Mouse (Mus musculus) CH12.LX (cell line): ENCODE results near the gene Sec14l1. TPM values are rescaled to one million over a fixed set of nuclear protein-coding genes. Genes with fewer than 3 reads are reported as not detected.

Experiments used
- DNase-seq: peaks from one replicate; pipeline ENCODE4 v3.0.0-alpha.2; 2013; ENCODE audit errors: extremely low read depth
- H3K27ac ChIP-seq: 2 replicates; pipeline ENCODE4 v1.5.1; 2012; ENCODE audit warnings: low read depth, mild to moderate bottlenecking, control low read depth, moderate library complexity; ENCODE audit not compliant: insufficient read depth
- H3K27me3 ChIP-seq: replicated peaks from 2 replicates; pipeline ENCODE3; 2012; ENCODE audit warnings: inconsistent platforms
- H3K36me3 ChIP-seq, 2 experiments: replicated peaks in 1 of 2; 2 replicates each; pipeline versions ENCODE3 to v1.6.1; 2012; ENCODE audit warnings: inconsistent platforms in 1 of 2, low read length in 1 of 2, mild to moderate bottlenecking in 1 of 2, mixed read lengths in 1 of 2, moderate library complexity in 1 of 2; ENCODE audit not compliant: control insufficient read depth in 1 of 2, insufficient read depth in 1 of 2
- H3K4me1 ChIP-seq, 2 experiments: 2 replicates each; pipeline ENCODE4 v1.6.1; 2012; ENCODE audit warnings: inconsistent platforms in 1 of 2, moderate library complexity in 1 of 2; ENCODE audit not compliant: insufficient read depth in 2 of 2, control insufficient read depth in 1 of 2
- H3K4me2 ChIP-seq: 2 replicates; pipeline ENCODE4 v1.6.1; 2012; ENCODE audit warnings: low read depth, mild to moderate bottlenecking, control low read depth; ENCODE audit not compliant: poor library complexity, insufficient read depth, severe bottlenecking
- H3K4me3 ChIP-seq, 3 experiments: fragments of 150-350 bp in 1 of 3; sonication (generic) in 1 of 3; replicated peaks in 1 of 3; 2 replicates each; pipeline versions ENCODE3 to v1.5.1; 2011 to 2012; ENCODE audit warnings: low read depth in 2 of 3, low read length in 2 of 3, mild to moderate bottlenecking in 2 of 3, moderate library complexity in 2 of 3, control low read depth in 1 of 3, improper control_type of control experiment in 1 of 3, inconsistent platforms in 1 of 3, mixed read lengths in 1 of 3; ENCODE audit not compliant: poor library complexity in 1 of 3
- H3K79me2 ChIP-seq: replicated peaks from 2 replicates; pipeline ENCODE4 v1.6.1; 2012; ENCODE audit warnings: mild to moderate bottlenecking, moderate library complexity; ENCODE audit not compliant: control insufficient read depth, poor library complexity, insufficient read depth, severe bottlenecking; ENCODE audit errors: extremely low read depth
- H3K9ac ChIP-seq: 2 replicates; pipeline ENCODE4 v1.6.1; 2012; ENCODE audit warnings: low read depth, mild to moderate bottlenecking, control low read depth, moderate library complexity; ENCODE audit not compliant: insufficient read depth
- H3K9me3 ChIP-seq: replicated peaks from 2 replicates; pipeline ENCODE3; 2012; ENCODE audit warnings: low read length, inconsistent platforms, mixed read lengths
- BHLHE40 ChIP-seq: IDR thresholded peaks from 2 replicates; pipeline ENCODE4 v1.6.1; 2011; ENCODE audit warnings: mild to moderate bottlenecking, low read depth, low read length, improper control_type of control experiment
- CHD1 ChIP-seq: IDR thresholded peaks from 2 replicates; pipeline ENCODE4 v1.6.1; 2012; ENCODE audit warnings: low read depth, low read length, improper control_type of control experiment, inconsistent platforms
- CHD2 ChIP-seq: IDR thresholded peaks from 2 replicates; pipeline ENCODE4 v1.6.1; 2011; ENCODE audit warnings: low read length, improper control_type of control experiment
- CTCF ChIP-seq, 2 experiments: IDR thresholded peaks in 1 of 2; conservative IDR thresholded peaks in 1 of 2; 2 replicates each; pipeline ENCODE4 v1.5.1; 2011 to 2012; ENCODE audit warnings: low read depth in 2 of 2, low read length in 2 of 2, improper control_type of control experiment in 1 of 2, inconsistent platforms in 1 of 2, mild to moderate bottlenecking in 1 of 2, moderate library complexity in 1 of 2
- EP300 ChIP-seq: IDR thresholded peaks from 2 replicates; pipeline ENCODE4 v1.6.1; 2011; ENCODE audit warnings: low read length, improper control_type of control experiment
- ETS1 ChIP-seq: conservative IDR thresholded peaks from 2 replicates; pipeline ENCODE4 v1.6.1; 2012; ENCODE audit warnings: low read depth, mild to moderate bottlenecking, inconsistent platforms, low read length, improper control_type of control experiment, moderate library complexity
- GABPA ChIP-seq: IDR thresholded peaks from 2 replicates; pipeline ENCODE4 v1.6.1; 2012; ENCODE audit warnings: low read depth, low read length, improper control_type of control experiment, inconsistent platforms; ENCODE audit not compliant: insufficient replicate concordance
- HCFC1 ChIP-seq: IDR thresholded peaks from 2 replicates; pipeline ENCODE4 v1.6.1; 2012; ENCODE audit warnings: low read depth, mild to moderate bottlenecking, inconsistent platforms, low read length, improper control_type of control experiment
- IRF4 ChIP-seq: IDR thresholded peaks from 2 replicates; pipeline ENCODE4 v1.6.1; 2014; ENCODE audit warnings: low read depth, mild to moderate bottlenecking, inconsistent platforms, low read length, improper control_type of control experiment
- JUN ChIP-seq: IDR thresholded peaks from 2 replicates; pipeline ENCODE4 v1.6.1; 2011; ENCODE audit warnings: low read depth, mild to moderate bottlenecking, low read length, improper control_type of control experiment, moderate library complexity; ENCODE audit not compliant: insufficient read depth
- MAFK ChIP-seq: IDR thresholded peaks from 2 replicates; pipeline ENCODE4 v1.6.1; 2011; ENCODE audit warnings: low read length, improper control_type of control experiment; ENCODE audit not compliant: insufficient replicate concordance
- MAX ChIP-seq: IDR thresholded peaks from 2 replicates; pipeline ENCODE4 v1.6.1; 2011; ENCODE audit warnings: low read length, improper control_type of control experiment
- MXI1 ChIP-seq: IDR thresholded peaks from 2 replicates; pipeline ENCODE4 v1.6.1; 2011; ENCODE audit warnings: mild to moderate bottlenecking, low read depth, low read length, improper control_type of control experiment
- MYC ChIP-seq: IDR thresholded peaks from 2 replicates; pipeline ENCODE4 v1.6.1; 2011; ENCODE audit warnings: low read depth, mild to moderate bottlenecking, improper control_type of control experiment, low read length
- NELFE ChIP-seq: IDR thresholded peaks from 2 replicates; pipeline ENCODE4 v1.6.1; 2011; ENCODE audit warnings: low read depth, low read length, improper control_type of control experiment
- PAX5 ChIP-seq: IDR thresholded peaks from 2 replicates; pipeline ENCODE4 v1.6.1; 2012; ENCODE audit warnings: low read length, inconsistent platforms, mixed read lengths
- POLR2A ChIP-seq: IDR thresholded peaks from 2 replicates; pipeline ENCODE4 v1.6.1; 2011; ENCODE audit warnings: low read depth, mild to moderate bottlenecking, improper control_type of control experiment, low read length
- POLR2AphosphoS2 ChIP-seq: IDR thresholded peaks from 2 replicates; pipeline ENCODE4 v1.6.1; 2011; ENCODE audit warnings: low read depth, low read length, improper control_type of control experiment
- SMC3 ChIP-seq: IDR thresholded peaks from 2 replicates; pipeline ENCODE4 v1.6.1; 2011; ENCODE audit warnings: low read depth, low read length, improper control_type of control experiment
- TCF12 ChIP-seq: IDR thresholded peaks from 2 replicates; pipeline ENCODE4 v1.6.1; 2014; ENCODE audit warnings: low read depth, mild to moderate bottlenecking, inconsistent platforms, low read length, improper control_type of control experiment
- USF1 ChIP-seq: IDR thresholded peaks from 2 replicates; pipeline ENCODE4 v1.6.1; 2014; ENCODE audit warnings: low read depth, mild to moderate bottlenecking, inconsistent platforms, low read length, improper control_type of control experiment
- USF2 ChIP-seq: conservative IDR thresholded peaks from 2 replicates; pipeline ENCODE4 v1.6.1; 2011; ENCODE audit warnings: low read depth, low read length, improper control_type of control experiment
- ZC3H11A ChIP-seq: IDR thresholded peaks from 2 replicates; pipeline ENCODE4 v1.6.1; 2012; ENCODE audit warnings: low read depth, mild to moderate bottlenecking, inconsistent platforms, low read length, improper control_type of control experiment
- ZMIZ1 ChIP-seq: IDR thresholded peaks from 2 replicates; pipeline ENCODE4 v1.6.1; 2012; ENCODE audit warnings: low read depth, mild to moderate bottlenecking, inconsistent platforms, low read length, improper control_type of control experiment
- ZNF384 ChIP-seq: IDR thresholded peaks from 2 replicates; pipeline ENCODE4 v1.6.1; 2012; ENCODE audit warnings: low read depth, low read length, improper control_type of control experiment, inconsistent platforms
- dilution Hi-C: fragments of 300-500 bp; cut with MboI; formaldehyde crosslinking; loops from 2 replicates; pipeline ENCODE4 v1.14.3; 2020; ENCODE audit warnings: low sequenced_read_pairs; ENCODE audit not compliant: extremely low pct_unique_long_range_greater_than_20kb, extremely low pct_ligation_motif_present
- in situ Hi-C: fragments of 300-500 bp; cut with MboI; formaldehyde crosslinking; loops from 3 replicates; pipeline ENCODE4 v1.14.3; 2019; ENCODE audit warnings: low sequenced_read_pairs, low pct_ligation_motif_present, low pct_unique_long_range_greater_than_20kb, mixed read lengths
- polyA plus RNA-seq: library from polyadenylated mRNA; unstranded; fragments of >175 nt; gene quantifications from 2 replicates; pipeline ENCODE4 v1.2.1, GENCODE M21; 2012; ENCODE audit warnings: low read depth; ENCODE audit not compliant: insufficient read length
- total RNA-seq, 2 experiments: library from RNA; depleted of rRNA; stranded (reverse); fragments of 300-350 nt in 1 of 2; fragments of >200 nt in 1 of 2; gene quantifications; 2 replicates each; pipeline ENCODE4 v1.2.3; 2012 to 2014

Sec14l1 gene
- total and polyA plus RNA-seq, 3 experiments, result 18.5 to 28.2 (median 21.5) TPM

DNA sequence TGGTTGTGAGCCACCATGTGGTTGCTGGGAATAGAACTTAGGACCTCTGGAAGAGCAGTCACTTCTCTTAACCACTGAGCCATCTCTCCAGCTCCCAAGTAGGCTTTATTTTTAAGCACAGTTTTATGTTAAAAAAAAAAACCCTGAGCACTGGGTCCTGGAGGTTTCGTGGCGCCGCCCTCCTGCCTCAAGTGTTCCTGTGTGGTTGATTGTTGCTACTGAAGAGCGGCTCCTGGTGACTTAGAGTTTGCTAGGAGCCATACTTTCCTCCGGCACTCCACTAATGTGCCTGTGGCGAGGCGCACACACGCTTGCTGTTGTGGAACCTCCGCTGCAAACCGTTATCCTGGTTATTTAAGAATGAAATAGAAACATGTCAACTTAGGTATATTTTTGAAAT, 16.5 kb downstream of the Sec14l1 start:
- no peak overlapping the region for H3K4me2 ChIP-seq
- no peak for DNase-seq
- peaks cover 11 to 58% of the 10 kb centered on the region in 2 experiments for H3K36me3 ChIP-seq
- TF ChIP-seq GABPA (no peak), ZNF384 (no peak)
- H3K4me1 ChIP-seq, result peaks cover 0 to 15% of the 10 kb centered on the region in 2 experiments; a peak in 2 of 4 replicates
- no peak overlapping the region for H3K9ac ChIP-seq
- dilution Hi-C loops (no loop called here), in situ Hi-C loops (no loop called here)
- H3K9me3 ChIP-seq, result no peaks in the 10 kb centered on the region
- no peak overlapping the region for H3K27ac ChIP-seq
- H3K79me2 ChIP-seq, result no peaks in the 10 kb centered on the region
- H3K27me3 ChIP-seq, result no peaks in the 10 kb centered on the region
- no peak overlapping the region for H3K4me3 ChIP-seq

DNA sequence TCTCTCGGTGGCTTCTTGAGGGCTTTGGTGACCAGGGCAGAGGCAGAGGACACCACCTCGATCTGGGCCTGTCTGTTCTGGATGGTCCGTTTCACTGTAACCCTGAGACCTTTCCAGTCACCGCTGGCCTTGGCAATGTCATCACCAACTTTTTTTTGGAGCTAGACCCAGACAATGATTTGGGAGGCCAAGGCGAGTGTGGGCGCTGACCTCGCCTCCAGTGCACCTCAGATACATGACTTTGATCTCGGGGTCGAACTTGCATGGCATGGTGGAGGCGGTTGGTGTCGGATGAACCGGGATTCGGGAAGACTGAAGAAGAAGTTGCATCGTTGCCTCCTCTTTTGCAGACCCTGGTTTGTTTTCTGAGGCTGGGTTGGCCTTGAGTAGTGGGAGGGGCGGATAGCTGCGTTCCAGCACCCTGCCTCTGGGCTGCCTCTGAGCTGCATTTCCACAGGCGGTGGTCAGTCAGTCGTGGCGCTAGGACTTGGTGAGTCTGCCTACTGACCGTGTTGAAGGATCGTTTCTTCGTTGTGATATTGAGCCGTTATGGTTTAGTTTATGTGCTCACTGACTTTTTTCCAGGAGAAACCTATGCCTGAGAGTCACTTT, 19.9 kb downstream of the Sec14l1 start:
- no peak for TF ChIP-seq MAFK
- TF ChIP-seq CHD2, result no peak
- TF ChIP-seq PAX5, result no peak
- no peak for TF ChIP-seq MYC
- no peak for TF ChIP-seq MAX
- TF ChIP-seq POLR2A, result no peak
- no peak for TF ChIP-seq ZC3H11A
- TF ChIP-seq USF1, result no peak
- TF ChIP-seq MXI1, result no peak
- no peak for TF ChIP-seq NELFE
- no peak for TF ChIP-seq CHD1
- Histone ChIP-seq H3K9me3 (no peaks in the 10 kb centered on the region), H3K9ac (no peak overlapping the region), H3K27me3 (no peaks in the 10 kb centered on the region), H3K4me1 (peaks cover 8 to 13% of the 10 kb centered on the region in 2 experiments; a peak in 3 of 4 replicates), H3K27ac (no peak overlapping the region), H3K4me3 (no peak overlapping the region), H3K79me2 (no peaks in the 10 kb centered on the region), H3K4me2 (no peak overlapping the region), H3K36me3 (peaks cover 3 to 53% of the 10 kb centered on the region in 2 experiments)
- DNase-seq, result no peak
- dilution Hi-C loops, result no loop called here
- in situ Hi-C loops, result no loop called here

DNA sequence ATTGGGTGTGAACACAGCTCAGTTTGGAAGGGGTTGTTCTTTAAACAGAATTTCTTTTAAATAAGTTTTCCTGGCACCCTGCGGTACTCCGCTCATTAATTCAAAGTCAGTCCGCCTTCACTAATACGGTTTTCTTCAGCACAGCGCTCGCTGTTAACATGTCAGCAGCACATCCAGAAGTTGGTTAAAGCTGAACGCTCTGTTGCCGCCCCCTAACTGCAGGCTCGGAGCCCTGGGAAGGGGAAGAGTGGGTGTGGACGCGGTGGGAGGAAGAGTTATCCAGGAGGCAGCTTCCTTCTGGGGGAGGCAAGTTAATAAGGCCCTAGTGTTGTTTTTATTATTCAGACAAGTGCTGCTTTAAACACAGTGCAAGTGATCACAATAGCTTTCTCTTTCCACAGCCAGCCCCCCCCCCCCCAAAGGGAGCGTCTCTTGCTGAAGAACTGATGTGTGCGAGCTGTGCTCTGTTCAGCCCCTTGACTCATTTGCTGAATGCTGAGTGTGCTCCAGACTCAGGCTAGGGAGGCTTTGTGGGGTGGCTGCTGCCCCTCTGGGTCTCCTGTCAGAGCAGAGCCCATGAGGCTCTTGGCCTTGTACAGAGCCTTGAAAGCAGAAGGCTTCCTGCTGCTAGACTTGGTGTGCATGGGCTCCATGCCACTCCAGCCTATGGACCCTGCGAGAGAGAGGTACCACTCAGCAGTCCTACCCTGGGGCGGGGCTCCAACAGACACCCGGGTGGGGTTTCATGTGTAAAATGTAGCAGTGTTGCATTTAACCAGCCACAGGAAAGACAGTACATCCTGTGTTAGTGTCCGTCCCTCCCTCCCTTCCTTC, 20.7 kb downstream of the Sec14l1 start:
- in situ Hi-C loops, result no loop called here
- Histone ChIP-seq H3K4me3 (no peak overlapping the region), H3K79me2 (no peaks in the 10 kb centered on the region)
- TF ChIP-seq SMC3, result no peak
- no peak for TF ChIP-seq BHLHE40
- no peak for TF ChIP-seq USF2
- no peak for TF ChIP-seq JUN
- TF ChIP-seq CTCF (conservative IDR thresholded peaks at IDR 0.05 in 1 of 2, IDR thresholded peaks at IDR 0.05 in 1 of 2; ENCODE audit: low read depth in 2 of 2, low read length in 2 of 2), result no peak
- no peak for TF ChIP-seq MAX
- TF ChIP-seq HCFC1, result no peak
- TF ChIP-seq ETS1, result no peak
- TF ChIP-seq ZMIZ1, result no peak
- TF ChIP-seq IRF4, result no peak
- TF ChIP-seq TCF12, result no peak
- no peak for TF ChIP-seq EP300
- no peak for TF ChIP-seq USF1
- TF ChIP-seq POLR2AphosphoS2, result no peak
- no peak for TF ChIP-seq MYC
- TF ChIP-seq POLR2A, result no peak
- TF ChIP-seq ZNF384, result no peak
- TF ChIP-seq, all 38 proteins: peak for 0
- no peak overlapping the region for H3K9ac ChIP-seq
- no peak overlapping the region for H3K4me2 ChIP-seq
- H3K27ac ChIP-seq, result no peak overlapping the region
- H3K4me1 ChIP-seq, result peaks cover 8 to 13% of the 10 kb centered on the region in 2 experiments; a peak in 3 of 4 replicates
- dilution Hi-C loops, result no loop called here
- H3K27me3 ChIP-seq, result no peaks in the 10 kb centered on the region
- H3K36me3 ChIP-seq, result peaks cover 3 to 50% of the 10 kb centered on the region in 2 experiments
- no peaks in the 10 kb centered on the region for H3K9me3 ChIP-seq
- no peak for DNase-seq
